Mouse (Mus musculus) embryo, embryonic 10.5 days (tissue): ENCODE data around the gene Mical3.

Source experiments
- DNase-seq: peaks from one replicate; pipeline ENCODE4 v3.0.0-alpha.2; 2015; ENCODE audit warnings: low spot score

Gene Mical3

GRCm38 (mm10) chr6:121130773-121131172, at the start of gene Mical3:
Mical3 (minus strand) TSS chr6:121130999.
- peak; percentile 78 for DNase-seq

GRCm38 (mm10) chr6:121179846-121180245, 49.0 kb upstream of the Mical3 start:
- DNase-seq, result no peak

- DNase-seq, result peak; percentile 89
These were observed 48.0 kb upstream of the Mical3 start for GRCm38 (mm10) chr6:121178700-121179358.

GRCm38 (mm10) chr6:121177118-121177708, 46.4 kb upstream of the Mical3 start:
- DNase-seq, result no peak

- DNase-seq, result no peak
These were observed 45.9 kb upstream of the Mical3 start for GRCm38 (mm10) chr6:121176731-121177098.

GRCm38 (mm10) chr6:121176011-121176730, 45.4 kb upstream of the Mical3 start:
- DNase-seq, result peak; percentile 20

- no peak for DNase-seq
These were observed 44.0 kb upstream of the Mical3 start for GRCm38 (mm10) chr6:121174761-121175160.

GRCm38 (mm10) chr6:121173471-121173870, 42.7 kb upstream of the Mical3 start:
- DNase-seq, result no peak

- DNase-seq, result no peak
These were observed 40.3 kb upstream of the Mical3 start for GRCm38 (mm10) chr6:121171102-121171501.

GRCm38 (mm10) chr6:121167381-121167975, 36.7 kb upstream of the Mical3 start:
- peak; percentile 41 for DNase-seq

- peak; percentile 36 for DNase-seq
These were observed 35.3 kb upstream of the Mical3 start for GRCm38 (mm10) chr6:121166098-121166552.

- DNase-seq, result no peak
These were observed 31.8 kb upstream of the Mical3 start for GRCm38 (mm10) chr6:121162616-121163015.

- DNase-seq, result no peak
These were observed 29.3 kb upstream of the Mical3 start for GRCm38 (mm10) chr6:121160126-121160525.

GRCm38 (mm10) chr6:121159616-121160015, 28.8 kb upstream of the Mical3 start:
- DNase-seq, result no peak

- DNase-seq, result no peak
These were observed 25.2 kb upstream of the Mical3 start for GRCm38 (mm10) chr6:121156030-121156429.

- no peak for DNase-seq
These were observed 23.9 kb upstream of the Mical3 start for GRCm38 (mm10) chr6:121154451-121155300.

- no peak for DNase-seq
These were observed 22.4 kb upstream of the Mical3 start for GRCm38 (mm10) chr6:121153177-121153576.

- DNase-seq, result no peak
These were observed 20.9 kb upstream of the Mical3 start for GRCm38 (mm10) chr6:121151732-121152131.

- DNase-seq, result no peak
These were observed 19.3 kb upstream of the Mical3 start for GRCm38 (mm10) chr6:121150126-121150525.

GRCm38 (mm10) chr6:121149420-121149819, 18.6 kb upstream of the Mical3 start:
- DNase-seq, result peak; percentile 40

- DNase-seq, result no peak
These were observed 17.6 kb upstream of the Mical3 start for GRCm38 (mm10) chr6:121148360-121148759.

- DNase-seq, result peak; percentile 76
These were observed 16.0 kb upstream of the Mical3 start for GRCm38 (mm10) chr6:121146798-121147197.
